Mouse (Mus musculus): ENCODE data around the gene Clba1. TPM values are rescaled to one million over a fixed set of nuclear protein-coding genes. Genes with fewer than 3 reads are reported as not detected.
"Not testable (repeated sequence)": the region's sequence is repeated elsewhere in the genome, so short reads cannot be mapped to it uniquely, and the experiment has no call there.

Clba1 gene
- total and polyA plus RNA-seq, 2 experiments from 2014 or later = 13.6 to 25.9 TPM

- DNase-seq (ENCODE audit: low spot score) (no peak), ATAC-seq (ENCODE audit: low FRiP score) (no peak)
- TF ChIP-seq CTCF (IDR thresholded peaks at IDR 0.05) = no peak
- Histone ChIP-seq H3K4me2 (ENCODE audit: low read depth, low read length, poor library complexity, severe bottlenecking) (no peak overlapping the region), H3K4me1 (ENCODE audit: insufficient read depth, low read length) (peaks cover 4% of the 10 kb centered on the region; the same call in 1 of the 2 replicates), H3K27me3 (ENCODE audit: insufficient read depth, low read length) (no peaks in the 10 kb centered on the region), H3K27ac (ENCODE audit: low read depth, low read length) (no peak overlapping the region), H3K9me3 (ENCODE audit: low read length) (no peaks in the 10 kb centered on the region), H3K4me3 (ENCODE audit: low read depth, low read length) (no peak overlapping the region), H3K36me3 (ENCODE audit: insufficient read depth, low read length) (peaks cover 34% of the 10 kb centered on the region), H3K9ac (replicated peaks; ENCODE audit: low read length, poor library complexity, severe bottlenecking) (no peak overlapping the region)
- WGBS = 78% methylated on average over 14 of the region's 14 CpGs
Measured at GRCm38 (mm10) chr12:112814682-112815470, 6.1 kb downstream of the Clba1 start.

- WGBS = 59% methylated on average over 4 of the region's 4 CpGs
- ATAC-seq (ENCODE audit: low FRiP score) = no peak
- Histone ChIP-seq H3K4me2 (ENCODE audit: low read depth, low read length, poor library complexity, severe bottlenecking) (no peak overlapping the region), H3K27me3 (ENCODE audit: insufficient read depth, low read length) (no peaks in the 10 kb centered on the region), H3K9me3 (ENCODE audit: low read length) (no peaks in the 10 kb centered on the region), H3K27ac (ENCODE audit: low read depth, low read length) (no peak overlapping the region), H3K36me3 (ENCODE audit: insufficient read depth, low read length) (peaks cover 36% of the 10 kb centered on the region), H3K9ac (replicated peaks; ENCODE audit: low read length, poor library complexity, severe bottlenecking) (no peak overlapping the region), H3K4me1 (ENCODE audit: insufficient read depth, low read length) (no peaks in the 10 kb centered on the region), H3K4me3 (ENCODE audit: low read depth, low read length) (no peak overlapping the region)
- peak; percentile 63 for DNase-seq (ENCODE audit: low spot score)
- peak; percentile 88 for TF ChIP-seq CTCF (IDR thresholded peaks at IDR 0.05)
Measured at GRCm38 (mm10) chr12:112816294-112816693, 7.6 kb downstream of the Clba1 start.

GRCm38 (mm10) chr12:112816866-112817265, 8.1 kb downstream of the Clba1 start:
- not testable (repeated sequence) for ATAC-seq (ENCODE audit: low FRiP score); H3K27ac ChIP-seq (ENCODE audit: low read depth, low read length); H3K4me3 ChIP-seq (ENCODE audit: low read depth, low read length); H3K9ac ChIP-seq (replicated peaks; ENCODE audit: low read length, poor library complexity, severe bottlenecking); H3K27me3 ChIP-seq (ENCODE audit: insufficient read depth, low read length); H3K4me2 ChIP-seq (ENCODE audit: low read depth, low read length, poor library complexity, severe bottlenecking); H3K9me3 ChIP-seq (ENCODE audit: low read length); DNase-seq (ENCODE audit: low spot score); H3K4me1 ChIP-seq (ENCODE audit: insufficient read depth, low read length)
- H3K36me3 ChIP-seq (ENCODE audit: insufficient read depth, low read length) = peaks cover 38% of the 10 kb centered on the region
- WGBS = 82% methylated on average over 7 of the region's 7 CpGs

GRCm38 (mm10) chr12:112819057-112819662, 10.4 kb downstream of the Clba1 start:
- Histone ChIP-seq H3K4me1 (ENCODE audit: insufficient read depth, low read length) (no peaks in the 10 kb centered on the region), H3K36me3 (ENCODE audit: insufficient read depth, low read length) (peaks cover 20% of the 10 kb centered on the region), H3K9me3 (ENCODE audit: low read length) (no peaks in the 10 kb centered on the region), H3K4me3 (ENCODE audit: low read depth, low read length) (no peak overlapping the region), H3K4me2 (ENCODE audit: low read depth, low read length, poor library complexity, severe bottlenecking) (no peak overlapping the region), H3K27ac (ENCODE audit: low read depth, low read length) (no peak overlapping the region), H3K9ac (replicated peaks; ENCODE audit: low read length, poor library complexity, severe bottlenecking) (no peak overlapping the region), H3K27me3 (ENCODE audit: insufficient read depth, low read length) (no peaks in the 10 kb centered on the region)
- no peak for ATAC-seq (ENCODE audit: low FRiP score)
- no peak for TF ChIP-seq CTCF (IDR thresholded peaks at IDR 0.05)
- WGBS = 90% methylated on average over 8 of the region's 8 CpGs
- no peak for DNase-seq (ENCODE audit: low spot score)

GRCm38 (mm10) chr12:112820401-112820999, 11.8 kb downstream of the Clba1 start:
- H3K9me3 ChIP-seq (ENCODE audit: low read length) = no peaks in the 10 kb centered on the region
- WGBS = 70% methylated on average over 12 of the region's 12 CpGs
- no peaks in the 10 kb centered on the region for H3K4me1 ChIP-seq (ENCODE audit: insufficient read depth, low read length)
- no peak for DNase-seq (ENCODE audit: low spot score)
- peaks cover 11% of the 10 kb centered on the region for H3K36me3 ChIP-seq (ENCODE audit: insufficient read depth, low read length)
- no peak overlapping the region for H3K9ac ChIP-seq (replicated peaks; ENCODE audit: low read length, poor library complexity, severe bottlenecking)
- H3K27me3 ChIP-seq (ENCODE audit: insufficient read depth, low read length) = no peaks in the 10 kb centered on the region
- no peak overlapping the region for H3K4me3 ChIP-seq (ENCODE audit: low read depth, low read length)
- no peak for ATAC-seq (ENCODE audit: low FRiP score)
- H3K27ac ChIP-seq (ENCODE audit: low read depth, low read length) = no peak overlapping the region
- TF ChIP-seq CTCF (IDR thresholded peaks at IDR 0.05) = no peak
- no peak overlapping the region for H3K4me2 ChIP-seq (ENCODE audit: low read depth, low read length, poor library complexity, severe bottlenecking)

GRCm38 (mm10) chr12:112821216-112821615, 12.5 kb downstream of the Clba1 start:
- H3K9me3 ChIP-seq (ENCODE audit: low read length) = no peaks in the 10 kb centered on the region
- no peak overlapping the region for H3K4me2 ChIP-seq (ENCODE audit: low read depth, low read length, poor library complexity, severe bottlenecking)
- TF ChIP-seq CTCF (IDR thresholded peaks at IDR 0.05) = no peak
- H3K9ac ChIP-seq (replicated peaks; ENCODE audit: low read length, poor library complexity, severe bottlenecking) = no peak overlapping the region
- H3K36me3 ChIP-seq (ENCODE audit: insufficient read depth, low read length) = peaks cover 11% of the 10 kb centered on the region
- H3K27me3 ChIP-seq (ENCODE audit: insufficient read depth, low read length) = no peaks in the 10 kb centered on the region
- H3K27ac ChIP-seq (ENCODE audit: low read depth, low read length) = no peak overlapping the region
- 69% methylated on average over 1 of the region's 1 CpGs for WGBS
- H3K4me3 ChIP-seq (ENCODE audit: low read depth, low read length) = no peak overlapping the region
- no peak for DNase-seq (ENCODE audit: low spot score)
- ATAC-seq (ENCODE audit: low FRiP score) = no peak
- H3K4me1 ChIP-seq (ENCODE audit: insufficient read depth, low read length) = no peaks in the 10 kb centered on the region

Measured in midbrain, postnatal 0 days (tissue).